Mouse (Mus musculus): ENCODE measurements at regions not wholly inside any gene's neighbourhood (a gene's known extent, or its start where the extent isn't known, plus 50 kb on each side); places are given as distances from the start of the nearest gene placed in this dataset.

- 90% methylated on average over 7 of the region's 7 CpGs for WGBS
- H3K4me3 ChIP-seq, result no peak overlapping the region
- DNase-seq (ENCODE audit: low spot score), result no peak
- H3K9me3 ChIP-seq (replicated peaks), result no peaks in the 10 kb centered on the region
- H3K27ac ChIP-seq (replicated peaks), result no peak overlapping the region
- H3K36me3 ChIP-seq, result no peaks in the 10 kb centered on the region
- H3K4me1 ChIP-seq, result peaks cover 8% of the 10 kb centered on the region
- H3K27me3 ChIP-seq (ENCODE audit: low read depth, poor library complexity, severe bottlenecking), result peaks cover 33% of the 10 kb centered on the region
Observed at GRCm38 (mm10) chr12:54502775-54503174, 153.6 kb downstream of the Sptssa start.

- no peak overlapping the region for H3K27ac ChIP-seq (replicated peaks)
- H3K36me3 ChIP-seq, result no peaks in the 10 kb centered on the region
- no peak overlapping the region for H3K4me3 ChIP-seq
- H3K9me3 ChIP-seq (replicated peaks), result no peaks in the 10 kb centered on the region
- H3K4me1 ChIP-seq, result peaks cover 8% of the 10 kb centered on the region
- no peak for DNase-seq (ENCODE audit: low spot score)
- H3K27me3 ChIP-seq (ENCODE audit: low read depth, poor library complexity, severe bottlenecking), result peaks cover 20% of the 10 kb centered on the region
- WGBS, result 85% methylated on average over 3 of the region's 3 CpGs
Observed at GRCm38 (mm10) chr12:54499963-54500362, 156.4 kb downstream of the Sptssa start.

GRCm38 (mm10) chr12:54495701-54496374 lies 160.5 kb downstream of the Sptssa start:
- Histone ChIP-seq H3K27me3 (ENCODE audit: low read depth, poor library complexity, severe bottlenecking) (peaks cover 19% of the 10 kb centered on the region), H3K27ac (replicated peaks) (no peak overlapping the region), H3K4me1 (no peaks in the 10 kb centered on the region), H3K4me3 (no peak overlapping the region), H3K9me3 (replicated peaks) (no peaks in the 10 kb centered on the region), H3K36me3 (no peaks in the 10 kb centered on the region)
- no peak for DNase-seq (ENCODE audit: low spot score)
- 79% methylated on average over 4 of the region's 4 CpGs for WGBS

DNA sequence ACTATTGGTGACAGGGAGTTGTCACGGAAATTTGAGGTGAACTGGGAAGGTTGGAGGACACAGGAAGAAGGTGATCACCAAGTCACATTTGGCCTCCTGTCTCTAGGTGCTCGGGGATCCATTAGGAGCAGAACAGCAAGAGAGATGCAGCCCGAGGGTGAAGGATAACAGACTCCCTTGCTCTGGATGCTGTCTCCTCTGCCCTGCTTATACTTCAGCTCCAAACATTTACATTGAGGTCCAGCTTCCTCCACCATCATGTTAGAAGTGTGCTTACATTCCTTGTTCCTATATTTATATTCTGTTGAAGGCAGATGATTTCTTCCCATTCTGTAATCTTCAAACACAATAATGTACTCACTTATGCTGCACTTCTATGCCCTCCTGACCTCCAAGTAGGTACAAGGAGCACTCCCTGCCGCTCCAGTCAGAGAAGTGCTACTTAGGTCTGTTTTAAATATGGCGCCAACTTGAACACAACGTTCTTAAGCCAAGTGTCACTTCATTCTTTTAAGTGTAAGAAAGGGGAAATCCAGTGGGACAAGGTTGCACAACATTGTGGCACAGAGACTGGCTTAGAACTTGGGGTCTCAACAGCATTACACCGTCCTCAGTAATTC lies 161.5 kb downstream of the Sptssa start:
- H3K4me1 ChIP-seq, result no peaks in the 10 kb centered on the region
- H3K9me3 ChIP-seq (replicated peaks), result no peaks in the 10 kb centered on the region
- no peak overlapping the region for H3K4me3 ChIP-seq
- H3K27me3 ChIP-seq (ENCODE audit: low read depth, poor library complexity, severe bottlenecking), result peaks cover 27% of the 10 kb centered on the region
- no peaks in the 10 kb centered on the region for H3K36me3 ChIP-seq
- H3K27ac ChIP-seq (replicated peaks), result no peak overlapping the region
- no peak for DNase-seq (ENCODE audit: low spot score)
- 89% methylated on average over 7 of the region's 7 CpGs for WGBS

GRCm38 (mm10) chr12:54492737-54493136 lies 163.6 kb downstream of the Sptssa start:
- no peaks in the 10 kb centered on the region for H3K4me1 ChIP-seq
- no peaks in the 10 kb centered on the region for H3K36me3 ChIP-seq
- DNase-seq (ENCODE audit: low spot score), result no peak
- peaks cover 39% of the 10 kb centered on the region for H3K27me3 ChIP-seq (ENCODE audit: low read depth, poor library complexity, severe bottlenecking)
- no peaks in the 10 kb centered on the region for H3K9me3 ChIP-seq (replicated peaks)
- H3K4me3 ChIP-seq, result no peak overlapping the region
- H3K27ac ChIP-seq (replicated peaks), result 0 out of 2 replicates have a peak overlapping the region, but pooled peaks have one; percentile 46
- WGBS, result 52% methylated on average over 10 of the region's 10 CpGs

DNA sequence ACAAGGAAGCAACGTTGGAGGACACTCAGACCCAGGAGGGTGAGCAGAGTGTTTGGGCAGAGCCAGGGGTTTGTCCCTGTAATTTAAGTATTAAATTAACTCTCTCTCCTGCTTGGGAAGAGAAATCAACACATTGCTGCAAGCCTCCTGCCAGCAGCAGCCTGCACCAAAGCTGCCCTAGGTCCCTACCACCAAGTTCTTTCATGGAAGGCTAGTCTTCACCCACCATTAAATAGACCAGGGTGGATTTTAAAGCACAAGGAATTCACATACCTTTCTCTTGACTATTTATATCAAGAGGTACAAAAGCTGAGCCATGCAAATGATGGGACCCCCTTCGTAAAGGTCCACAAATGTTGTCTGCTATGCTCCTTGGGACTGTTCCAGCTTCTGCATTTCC lies 165.9 kb downstream of the Sptssa start:
- Histone ChIP-seq H3K27ac (replicated peaks) (no peak overlapping the region), H3K9me3 (replicated peaks) (no peaks in the 10 kb centered on the region), H3K36me3 (no peaks in the 10 kb centered on the region), H3K4me3 (no peak overlapping the region), H3K4me1 (no peaks in the 10 kb centered on the region), H3K27me3 (ENCODE audit: low read depth, poor library complexity, severe bottlenecking) (peaks cover 53% of the 10 kb centered on the region)
- 82% methylated on average over 2 of the region's 2 CpGs for WGBS
- DNase-seq (ENCODE audit: low spot score), result no peak

DNA sequence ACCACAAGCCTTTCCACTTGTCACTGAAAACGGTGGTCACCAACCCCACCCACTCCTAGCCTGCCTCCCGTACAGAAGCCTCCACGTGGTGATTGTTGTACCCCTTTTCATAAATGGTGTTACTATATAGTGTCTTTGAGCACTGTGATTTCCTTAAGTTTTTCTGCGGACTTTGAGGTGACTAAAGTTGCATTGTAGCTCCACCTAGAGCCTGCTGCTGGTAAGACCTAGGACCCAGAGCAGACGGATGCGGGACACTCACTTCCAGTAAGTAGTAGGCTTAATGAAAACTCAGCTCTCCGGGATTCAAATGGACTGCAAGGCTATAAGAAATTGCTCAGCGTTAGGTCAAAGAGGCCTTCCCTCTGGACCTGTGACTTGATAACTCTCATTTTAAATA lies 166.7 kb downstream of the Sptssa start:
- Histone ChIP-seq H3K27ac (replicated peaks) (no peak overlapping the region), H3K4me3 (no peak overlapping the region), H3K27me3 (ENCODE audit: low read depth, poor library complexity, severe bottlenecking) (peaks cover 53% of the 10 kb centered on the region), H3K9me3 (replicated peaks) (no peaks in the 10 kb centered on the region), H3K4me1 (peaks cover 7% of the 10 kb centered on the region; the same call in 1 of the 2 replicates), H3K36me3 (no peaks in the 10 kb centered on the region)
- WGBS, result 9% methylated on average over 8 of the region's 8 CpGs
- peak; percentile 60 for DNase-seq (ENCODE audit: low spot score)

- H3K4me1 ChIP-seq, result peaks cover 8% of the 10 kb centered on the region; the same call in 1 of the 2 replicates
- H3K27me3 ChIP-seq (ENCODE audit: low read depth, poor library complexity, severe bottlenecking), result peaks cover 51% of the 10 kb centered on the region
- H3K36me3 ChIP-seq, result no peaks in the 10 kb centered on the region
- no peak overlapping the region for H3K4me3 ChIP-seq
- H3K27ac ChIP-seq (replicated peaks), result no peak overlapping the region
- 89% methylated on average over 4 of the region's 4 CpGs for WGBS
- H3K9me3 ChIP-seq (replicated peaks), result no peaks in the 10 kb centered on the region
- no peak for DNase-seq (ENCODE audit: low spot score)
Observed at GRCm38 (mm10) chr12:54487689-54488088, 168.7 kb downstream of the Sptssa start.

GRCm38 (mm10) chr12:54482020-54482419 lies 174.4 kb downstream of the Sptssa start:
- WGBS, result 71% methylated on average over 4 of the region's 4 CpGs
- Histone ChIP-seq H3K27ac (replicated peaks) (no peak overlapping the region), H3K36me3 (no peaks in the 10 kb centered on the region), H3K4me1 (peaks cover 8% of the 10 kb centered on the region; the same call in 1 of the 2 replicates), H3K27me3 (ENCODE audit: low read depth, poor library complexity, severe bottlenecking) (peaks cover 12% of the 10 kb centered on the region; the same call in 1 of the 2 replicates), H3K4me3 (no peak overlapping the region), H3K9me3 (replicated peaks) (no peaks in the 10 kb centered on the region)
- DNase-seq (ENCODE audit: low spot score), result no peak

- Histone ChIP-seq H3K4me3 (no peak overlapping the region), H3K4me1 (peaks cover 3% of the 10 kb centered on the region; the same call in 1 of the 2 replicates), H3K36me3 (no peaks in the 10 kb centered on the region), H3K9me3 (replicated peaks) (no peaks in the 10 kb centered on the region), H3K27ac (replicated peaks) (no peak overlapping the region), H3K27me3 (ENCODE audit: low read depth, poor library complexity, severe bottlenecking) (no peaks in the 10 kb centered on the region)
- WGBS, result 91% methylated on average over 1 of the region's 1 CpGs
- no peak for DNase-seq (ENCODE audit: low spot score)
Observed at GRCm38 (mm10) chr12:54479841-54480240, 176.5 kb downstream of the Sptssa start.

DNA sequence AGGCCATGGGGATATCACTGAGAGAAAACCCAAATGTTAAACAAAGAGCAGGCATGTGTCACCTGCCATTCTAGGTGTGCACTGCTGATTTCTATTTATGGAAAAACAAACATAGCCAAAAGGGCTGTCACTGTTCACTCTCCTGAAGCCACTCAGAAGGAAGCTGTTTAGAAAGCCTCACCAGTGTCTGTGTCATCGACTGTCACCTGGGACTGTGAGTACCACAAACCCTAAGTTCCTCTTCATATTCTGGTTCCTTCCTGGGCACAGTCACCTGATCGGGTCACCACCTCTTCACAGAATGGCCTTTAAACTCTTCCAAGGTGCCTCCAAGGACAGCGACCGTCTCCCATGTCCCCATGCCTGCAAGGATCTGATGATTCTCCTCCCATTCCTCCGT lies 183.5 kb downstream of the Sptssa start:
- H3K36me3 ChIP-seq, result no peaks in the 10 kb centered on the region
- no peak for DNase-seq (ENCODE audit: low spot score)
- no peak overlapping the region for H3K4me3 ChIP-seq
- H3K4me1 ChIP-seq, result no peaks in the 10 kb centered on the region
- no peaks in the 10 kb centered on the region for H3K27me3 ChIP-seq (ENCODE audit: low read depth, poor library complexity, severe bottlenecking)
- no peaks in the 10 kb centered on the region for H3K9me3 ChIP-seq (replicated peaks)
- no peak overlapping the region for H3K27ac ChIP-seq (replicated peaks)
- 89% methylated on average over 5 of the region's 5 CpGs for WGBS

GRCm38 (mm10) chr12:54472407-54472806 lies 184.0 kb downstream of the Sptssa start:
- no peaks in the 10 kb centered on the region for H3K4me1 ChIP-seq
- no peak overlapping the region for H3K27ac ChIP-seq (replicated peaks)
- DNase-seq (ENCODE audit: low spot score), result no peak
- H3K27me3 ChIP-seq (ENCODE audit: low read depth, poor library complexity, severe bottlenecking), result no peaks in the 10 kb centered on the region
- no peaks in the 10 kb centered on the region for H3K9me3 ChIP-seq (replicated peaks)
- WGBS, result 87% methylated on average over 3 of the region's 3 CpGs
- no peak overlapping the region for H3K4me3 ChIP-seq
- H3K36me3 ChIP-seq, result no peaks in the 10 kb centered on the region

- Histone ChIP-seq H3K27me3 (ENCODE audit: low read depth, poor library complexity, severe bottlenecking) (no peaks in the 10 kb centered on the region), H3K4me3 (no peak overlapping the region), H3K9me3 (replicated peaks) (no peaks in the 10 kb centered on the region), H3K27ac (replicated peaks) (no peak overlapping the region), H3K36me3 (no peaks in the 10 kb centered on the region), H3K4me1 (no peaks in the 10 kb centered on the region)
- WGBS, result 81% methylated on average over 2 of the region's 2 CpGs
- DNase-seq (ENCODE audit: low spot score), result no peak
Observed at GRCm38 (mm10) chr12:54467635-54468034, 188.7 kb downstream of the Sptssa start.

All from midbrain, embryonic 10.5 days (tissue).